13 mouse cellular contexts compared by ENCODE assay signal in the genomic region with DNA sequence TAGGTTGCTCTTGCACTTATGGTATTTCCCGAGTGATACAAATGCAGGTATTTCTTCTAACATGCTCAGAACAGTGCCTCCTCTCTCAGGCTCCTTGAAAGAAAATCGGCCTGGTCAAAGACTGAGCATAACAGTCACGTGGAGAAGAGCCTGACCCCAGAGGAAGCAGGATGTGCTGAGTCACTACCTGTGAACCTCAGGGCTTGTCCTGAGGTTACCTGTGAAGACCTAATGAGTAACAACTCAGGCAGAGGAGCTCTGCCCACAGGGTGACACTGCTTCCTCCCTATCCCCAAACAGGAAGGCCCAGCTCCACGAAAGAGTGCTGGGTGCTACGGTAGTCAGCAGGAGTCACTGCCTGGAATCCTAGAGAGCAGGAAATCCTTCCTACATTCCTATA. TPM values are rescaled to one million over a fixed set of nuclear protein-coding genes. Genes with fewer than 3 reads are reported as not detected.
DNase-seq lines count a peak whose midpoint lies in the region; ATAC-seq and TF ChIP-seq lines count a peak whose summit lies in the region.
"Had no signal": no experiment of that assay in that cellular context is flagged by ENCODE, and none has a peak within 500 bp of the region (broad histone marks: within the 10 kb centered on the region; RNA-seq: fewer than 3 reads in every experiment).

No protein-coding gene starts in this region.

- ATAC-seq in granulocyte monocyte progenitor cell, adult 5-6 weeks (replicated peaks; ENCODE audit: poor library complexity, severe bottlenecking) = peak; percentile 43; the same call in 1 of the 2 replicates
- ATAC-seq in neutrophil, adult 5-6 weeks (ENCODE audit: extremely low read depth, insufficient number of reproducible peaks, low FRiP score, poor library complexity, severe bottlenecking) = 0 out of 2 replicates have a peak, but pooled peaks have one; percentile 7

- H3K27ac ChIP-seq in layer of hippocampus, adult 2 months = peak overlapping the region; percentile 43; the same call in 1 of the 2 replicates
- no peak overlapping the region for H3K27ac ChIP-seq in limb, embryonic 10.5 days
- H3K27ac ChIP-seq: embryonic facial prominence, embryonic 12.5 days; forebrain, embryonic 10.5 days had no signal

- WGBS in limb, embryonic 10.5 days = 92% methylated on average over 5 of the region's 5 CpGs

- no peaks in the 10 kb centered on the region for H3K27me3 ChIP-seq in limb, embryonic 10.5 days (ENCODE audit: low read depth, poor library complexity, severe bottlenecking)
- H3K27me3 ChIP-seq: CH12.LX; embryonic facial prominence, embryonic 12.5 days had no signal

- no peak for TF ChIP-seq CTCF in layer of hippocampus, adult 2 months (conservative IDR thresholded peaks at IDR 0.05)

- no peaks in the 10 kb centered on the region for H3K4me1 ChIP-seq in limb, embryonic 10.5 days
- H3K4me1 ChIP-seq: embryonic facial prominence, embryonic 12.5 days; forebrain, embryonic 10.5 days had no signal

- DNase-seq in layer of hippocampus, adult 2 months (ENCODE audit: low spot score in 2 of 2) = no peak
- no peak for DNase-seq in layer of hippocampus, postnatal 10 days (ENCODE audit: low spot score in 2 of 2)
- peak; percentile 89 for DNase-seq in kidney, adult 9 months
- no peak for DNase-seq in limb, embryonic 10.5 days (ENCODE audit: low spot score)
- no peak for DNase-seq in left cerebral cortex, postnatal 10 days (ENCODE audit: extremely low spot score in 1 of 2, low spot score in 2 of 2)
- DNase-seq: cerebellum, postnatal 14 days; layer of hippocampus, adult 9-11 months; lung, postnatal 36 days had no signal

- H3K4me3 ChIP-seq in layer of hippocampus, adult 2 months = no peak overlapping the region
- H3K4me3 ChIP-seq in limb, embryonic 10.5 days = no peak overlapping the region
- H3K4me3 ChIP-seq: embryonic facial prominence, embryonic 12.5 days; forebrain, embryonic 10.5 days had no signal

- intact Hi-C loops in left cerebral cortex, postnatal 10 days (cut with DNase I) = no loop called here

- peaks cover 40% of the 10 kb centered on the region for H3K36me3 ChIP-seq in limb, embryonic 10.5 days

- H3K9me3 ChIP-seq in limb, embryonic 10.5 days (replicated peaks) = no peaks in the 10 kb centered on the region
- H3K9me3 ChIP-seq: embryonic facial prominence, embryonic 12.5 days; forebrain, embryonic 10.5 days had no signal

RNA-seq across cellular contexts. Expression of gene Rpia, which starts 18.3 kb away (rescaled TPM):
- total RNA-seq in layer of hippocampus, adult 2 months (2021) = 10 to 100 TPM; 11.2 to 12.5 TPM
- 10 to 100 TPM; 11.9 to 15.7 TPM for total RNA-seq in layer of hippocampus, postnatal 10 days (2021)
- 67.7 and 90.5 TPM in 2 replicates for total RNA-seq in granulocyte monocyte progenitor cell, adult 5-6 weeks (2014; fragmentation: Nextera tagmentation)
- 181 and 207 TPM in 2 replicates for total RNA-seq in granulocyte monocyte progenitor cell, adult 5-6 weeks (2017)
- total RNA-seq in neutrophil, adult 5-6 weeks (2017) = 77.1 and 79.0 TPM in 2 replicates
- 2.2 and 2.3 TPM in 2 replicates for polyA plus RNA-seq in limb, embryonic 10.5 days (2016; fragmentation: Nextera tagmentation; extraction: Ambion mirVana)
- 10 to 100 TPM; 10.5 to 12.8 TPM for total RNA-seq in left cerebral cortex, postnatal 10 days (2021)
